Mouse (Mus musculus) lung, embryonic 14.5 days (tissue): ENCODE data around the gene 1700029F12Rik. TPM values are rescaled to one million over a fixed set of nuclear protein-coding genes. Genes with fewer than 3 reads are reported as not detected.
A peak's percentile ranks its signal among the peaks of the same experiment; 100 is the strongest.

Experiments
- ATAC-seq: fragments of 200-750 bp; cut with Nextera tagmentation; 2 replicates; pipeline ENCODE4 v1.8.0; 2017; ENCODE audit warnings: mild to moderate bottlenecking, moderate TSS enrichment, moderate library complexity; ENCODE audit not compliant: insufficient read depth
- DNase-seq: peaks from one replicate; pipeline ENCODE4 v3.0.0-alpha.2; 2015
- H3K27ac ChIP-seq: fragments of 300-500 bp; sonication (generic); 2 replicates; pipeline ENCODE4 v1.5.1; 2014; ENCODE audit warnings: low read depth, mild to moderate bottlenecking, moderate library complexity
- H3K27me3 ChIP-seq: fragments of 300-500 bp; sonication (generic); 2 replicates; pipeline ENCODE4 v1.6.1; 2014; ENCODE audit warnings: low read length, control low read depth; ENCODE audit not compliant: insufficient read depth
- H3K36me3 ChIP-seq: fragments of 300-500 bp; sonication (generic); 2 replicates; pipeline ENCODE4 v1.6.1; 2014; ENCODE audit warnings: control low read depth; ENCODE audit not compliant: insufficient read depth
- H3K4me1 ChIP-seq: fragments of 300-500 bp; sonication (generic); 2 replicates; pipeline ENCODE4 v1.6.1; 2014; ENCODE audit warnings: antibody characterized with exemption, control low read depth; ENCODE audit not compliant: insufficient read depth
- H3K4me2 ChIP-seq: fragments of 300-500 bp; sonication (generic); 2 replicates; pipeline ENCODE4 v1.6.1; 2014; ENCODE audit warnings: mild to moderate bottlenecking
- H3K4me3 ChIP-seq: fragments of 300-500 bp; sonication (generic); 2 replicates; pipeline ENCODE4 v1.5.1; 2014; ENCODE audit warnings: low read depth, low read length
- H3K9ac ChIP-seq: fragments of 300-500 bp; sonication (generic); 2 replicates; pipeline ENCODE4 v1.6.1; 2014
- H3K9me3 ChIP-seq: fragments of 300-500 bp; sonication (generic); 2 replicates; pipeline ENCODE4 v1.6.1; 2016; ENCODE audit warnings: low read depth, low read length, control low read depth
- CTCF ChIP-seq: IDR thresholded peaks from 2 replicates; pipeline ENCODE4 v1.5.1; 2016; ENCODE audit warnings: antibody characterized with exemption, low read depth
- WGBS: fragments of 180-500 bp; shearing (Covaris S2); extraction: QIAGEN DNeasy Blood & Tissue Kit; methylation state at CpG from one replicate; pipeline ENCODE4 v1.1.7; 2014; 5-methylcytosine and 5-hydroxymethylcytosine counted together
- polyA plus RNA-seq: library from polyadenylated mRNA; unstranded; fragments of >200 nt; fragmentation: Nextera tagmentation; extraction: Ambion mirVana; gene quantifications from 2 replicates; pipeline ENCODE4 v1.2.1, GENCODE M21; 2014

Gene 1700029F12Rik
- polyA plus RNA-seq, 1 experiment from 2014 or later, result not detected

- no peaks in the 10 kb centered on the region for H3K4me1 ChIP-seq
- H3K9ac ChIP-seq, result no peak overlapping the region
- ATAC-seq, result no peak
- no peaks in the 10 kb centered on the region for H3K36me3 ChIP-seq
- H3K4me2 ChIP-seq, result peak overlapping the region; percentile 80
- peak overlapping the region; percentile 39; the same call in 1 of the 2 replicates for H3K4me3 ChIP-seq
- WGBS, result 45% methylated on average over 2 of the region's 2 CpGs
- no peak overlapping the region for H3K27ac ChIP-seq
- no peak for TF ChIP-seq CTCF
- DNase-seq, result no peak
- no peaks in the 10 kb centered on the region for H3K27me3 ChIP-seq
- H3K9me3 ChIP-seq, result no peaks in the 10 kb centered on the region
These were observed 27.4 kb downstream of the 1700029F12Rik start for GRCm38 (mm10) chr13:97006784-97007183.

GRCm38 (mm10) chr13:96997080-96997479 lies 37.1 kb downstream of the 1700029F12Rik start:
- H3K36me3 ChIP-seq, result no peaks in the 10 kb centered on the region
- DNase-seq (no peak), ATAC-seq (no peak)
- TF ChIP-seq CTCF, result no peak
- H3K9me3 ChIP-seq, result no peaks in the 10 kb centered on the region
- H3K4me3 ChIP-seq, result no peak overlapping the region
- H3K4me1 ChIP-seq, result no peaks in the 10 kb centered on the region
- 71% methylated on average over 1 of the region's 1 CpGs for WGBS
- H3K4me2 ChIP-seq, result no peak overlapping the region
- no peaks in the 10 kb centered on the region for H3K27me3 ChIP-seq
- H3K9ac ChIP-seq, result no peak overlapping the region
- H3K27ac ChIP-seq, result no peak overlapping the region

GRCm38 (mm10) chr13:96995243-96995642 lies 38.9 kb downstream of the 1700029F12Rik start:
- Histone ChIP-seq H3K4me3 (no peak overlapping the region), H3K27me3 (no peaks in the 10 kb centered on the region), H3K4me2 (no peak overlapping the region), H3K36me3 (no peaks in the 10 kb centered on the region), H3K27ac (no peak overlapping the region), H3K9ac (no peak overlapping the region), H3K9me3 (no peaks in the 10 kb centered on the region), H3K4me1 (no peaks in the 10 kb centered on the region)
- WGBS, result 34% methylated on average over 5 of the region's 5 CpGs
- TF ChIP-seq CTCF, result no peak
- ATAC-seq (no peak), DNase-seq (no peak)

GRCm38 (mm10) chr13:96993291-96993989 lies 40.7 kb downstream of the 1700029F12Rik start:
- Histone ChIP-seq H3K9me3 (no peaks in the 10 kb centered on the region), H3K4me3 (no peak overlapping the region), H3K4me1 (no peaks in the 10 kb centered on the region), H3K36me3 (no peaks in the 10 kb centered on the region), H3K9ac (no peak overlapping the region), H3K4me2 (no peak overlapping the region), H3K27me3 (no peaks in the 10 kb centered on the region), H3K27ac (no peak overlapping the region)
- TF ChIP-seq CTCF, result no peak
- DNase-seq (no peak), ATAC-seq (no peak)
- 48% methylated on average over 8 of the region's 8 CpGs for WGBS

- H3K27me3 ChIP-seq, result no peaks in the 10 kb centered on the region
- no peaks in the 10 kb centered on the region for H3K36me3 ChIP-seq
- no peak overlapping the region for H3K27ac ChIP-seq
- no peak for TF ChIP-seq CTCF
- H3K4me3 ChIP-seq, result no peak overlapping the region
- DNase-seq (no peak), ATAC-seq (no peak)
- no peaks in the 10 kb centered on the region for H3K9me3 ChIP-seq
- no peaks in the 10 kb centered on the region for H3K4me1 ChIP-seq
- H3K9ac ChIP-seq, result no peak overlapping the region
- 74% methylated on average over 14 of the region's 14 CpGs for WGBS
- no peak overlapping the region for H3K4me2 ChIP-seq
These were observed 43.4 kb downstream of the 1700029F12Rik start for GRCm38 (mm10) chr13:96990561-96991265.

GRCm38 (mm10) chr13:96990045-96990444 lies 44.1 kb downstream of the 1700029F12Rik start:
- DNase-seq, result no peak
- WGBS, result 88% methylated on average over 3 of the region's 3 CpGs
- no peak for ATAC-seq
- H3K9ac ChIP-seq, result no peak overlapping the region
- no peaks in the 10 kb centered on the region for H3K4me1 ChIP-seq
- TF ChIP-seq CTCF, result no peak
- H3K27me3 ChIP-seq, result no peaks in the 10 kb centered on the region
- no peaks in the 10 kb centered on the region for H3K9me3 ChIP-seq
- H3K36me3 ChIP-seq, result no peaks in the 10 kb centered on the region
- H3K4me2 ChIP-seq, result no peak overlapping the region
- H3K4me3 ChIP-seq, result no peak overlapping the region
- no peak overlapping the region for H3K27ac ChIP-seq

- Histone ChIP-seq H3K9ac (no peak overlapping the region), H3K4me1 (0 out of 2 replicates have a peak, but pooled peaks cover under 1% of the 10 kb centered on the region), H3K36me3 (no peaks in the 10 kb centered on the region), H3K4me3 (no peak overlapping the region), H3K27me3 (no peaks in the 10 kb centered on the region), H3K9me3 (no peaks in the 10 kb centered on the region), H3K4me2 (no peak overlapping the region), H3K27ac (no peak overlapping the region)
- no peak for DNase-seq
- WGBS, result 91% methylated on average over 16 of the region's 16 CpGs
- ATAC-seq, result no peak
- no peak for TF ChIP-seq CTCF
These were observed 45.0 kb downstream of the 1700029F12Rik start for GRCm38 (mm10) chr13:96989129-96989528.
